Mouse (Mus musculus) midbrain, embryonic 15.5 days (tissue): ENCODE results near the gene Arhgap31. TPM values are rescaled to one million over a fixed set of nuclear protein-coding genes. Genes with fewer than 3 reads are reported as not detected.

Source experiments
- ATAC-seq: fragments of 200-750 bp; cut with Nextera tagmentation; replicated peaks from 2 replicates; pipeline ENCODE4 v1.8.0; 2017; ENCODE audit warnings: moderate TSS enrichment
- H3K27ac ChIP-seq: fragments of 300-500 bp; sonication (generic); 2 replicates; pipeline ENCODE4 v1.5.1; 2015; ENCODE audit warnings: mild to moderate bottlenecking, inconsistent platforms
- H3K27me3 ChIP-seq: fragments of 300-500 bp; sonication (generic); replicated peaks from 2 replicates; pipeline ENCODE4 v1.6.1; 2015; ENCODE audit warnings: inconsistent platforms
- H3K36me3 ChIP-seq: fragments of 300-500 bp; sonication (generic); replicated peaks from 2 replicates; pipeline ENCODE4 v1.6.1; 2015; ENCODE audit warnings: inconsistent platforms
- H3K4me1 ChIP-seq: fragments of 300-500 bp; sonication (generic); 2 replicates; pipeline ENCODE4 v1.6.1; 2015; ENCODE audit warnings: inconsistent platforms
- H3K4me2 ChIP-seq: fragments of 300-500 bp; sonication (generic); 2 replicates; pipeline ENCODE4 v1.6.1; 2015; ENCODE audit warnings: inconsistent platforms, mild to moderate bottlenecking, moderate library complexity
- H3K4me3 ChIP-seq: fragments of 300-500 bp; sonication (generic); 2 replicates; pipeline ENCODE4 v1.5.1; 2015; ENCODE audit warnings: mild to moderate bottlenecking, inconsistent platforms
- H3K9ac ChIP-seq: fragments of 300-500 bp; sonication (generic); 2 replicates; pipeline ENCODE4 v1.6.1; 2015; ENCODE audit warnings: mild to moderate bottlenecking, inconsistent platforms
- H3K9me3 ChIP-seq: fragments of 300-500 bp; sonication (generic); 2 replicates; pipeline ENCODE4 v1.6.1; 2016; ENCODE audit warnings: inconsistent platforms
- WGBS: fragments of 180-500 bp; shearing (Covaris S2); methylation state at CpG from one replicate; pipeline ENCODE4 v1.1.7; 2015; ENCODE audit warnings: mixed read lengths; 5-methylcytosine and 5-hydroxymethylcytosine counted together
- polyA plus RNA-seq: library from polyadenylated mRNA; unstranded; fragments of >200 nt; fragmentation: Nextera tagmentation; extraction: Ambion mirVana; gene quantifications from 2 replicates; pipeline ENCODE4 v1.2.1, GENCODE M21; 2015

Arhgap31 gene
- polyA plus RNA-seq, 1 experiment from 2014 or later = 5.8 TPM

- H3K27me3 ChIP-seq = no peaks in the 10 kb centered on the region
- WGBS = 81% methylated on average over 8 of the region's 8 CpGs
- H3K4me2 ChIP-seq = no peak overlapping the region
- H3K4me3 ChIP-seq = no peak overlapping the region
- H3K9me3 ChIP-seq = no peaks in the 10 kb centered on the region
- no peaks in the 10 kb centered on the region for H3K36me3 ChIP-seq
- H3K4me1 ChIP-seq = no peaks in the 10 kb centered on the region
- H3K9ac ChIP-seq = no peak overlapping the region
- ATAC-seq = no peak
- no peak overlapping the region for H3K27ac ChIP-seq
These were observed 77.2 kb downstream of the Arhgap31 start for GRCm38 (mm10) chr16:38635833-38636390.

- no peaks in the 10 kb centered on the region for H3K36me3 ChIP-seq
- H3K27me3 ChIP-seq = no peaks in the 10 kb centered on the region
- H3K9me3 ChIP-seq = no peaks in the 10 kb centered on the region
- no peak for ATAC-seq
- H3K9ac ChIP-seq = no peak overlapping the region
- no peak overlapping the region for H3K4me3 ChIP-seq
- H3K27ac ChIP-seq = no peak overlapping the region
- 64% methylated on average over 6 of the region's 6 CpGs for WGBS
- H3K4me2 ChIP-seq = no peak overlapping the region
- no peaks in the 10 kb centered on the region for H3K4me1 ChIP-seq
These were observed 80.9 kb downstream of the Arhgap31 start for GRCm38 (mm10) chr16:38632147-38632546.

GRCm38 (mm10) chr16:38625811-38626369, 87.2 kb downstream of the Arhgap31 start:
- WGBS = 88% methylated on average over 10 of the region's 10 CpGs
- Histone ChIP-seq H3K4me2 (no peak overlapping the region), H3K4me3 (no peak overlapping the region), H3K36me3 (no peaks in the 10 kb centered on the region), H3K27ac (no peak overlapping the region), H3K9ac (no peak overlapping the region), H3K27me3 (no peaks in the 10 kb centered on the region), H3K9me3 (no peaks in the 10 kb centered on the region), H3K4me1 (no peaks in the 10 kb centered on the region)
- ATAC-seq = no peak

- Histone ChIP-seq H3K9me3 (no peaks in the 10 kb centered on the region), H3K27ac (no peak overlapping the region), H3K9ac (no peak overlapping the region), H3K27me3 (no peaks in the 10 kb centered on the region), H3K36me3 (no peaks in the 10 kb centered on the region), H3K4me1 (no peaks in the 10 kb centered on the region), H3K4me3 (no peak overlapping the region), H3K4me2 (no peak overlapping the region)
- WGBS = 91% methylated on average over 7 of the region's 7 CpGs
- no peak for ATAC-seq
These were observed 87.7 kb downstream of the Arhgap31 start for GRCm38 (mm10) chr16:38625411-38625810.

GRCm38 (mm10) chr16:38624303-38624702, 88.8 kb downstream of the Arhgap31 start:
- Histone ChIP-seq H3K4me2 (no peak overlapping the region), H3K4me3 (no peak overlapping the region), H3K9ac (no peak overlapping the region), H3K36me3 (no peaks in the 10 kb centered on the region), H3K4me1 (no peaks in the 10 kb centered on the region), H3K27ac (no peak overlapping the region), H3K27me3 (no peaks in the 10 kb centered on the region), H3K9me3 (no peaks in the 10 kb centered on the region)
- ATAC-seq = no peak
- 72% methylated on average over 11 of the region's 11 CpGs for WGBS

- ATAC-seq = no peak
- H3K4me2 ChIP-seq = no peak overlapping the region
- H3K27ac ChIP-seq = no peak overlapping the region
- H3K36me3 ChIP-seq = no peaks in the 10 kb centered on the region
- H3K4me3 ChIP-seq = no peak overlapping the region
- H3K4me1 ChIP-seq = no peaks in the 10 kb centered on the region
- no peaks in the 10 kb centered on the region for H3K9me3 ChIP-seq
- H3K9ac ChIP-seq = no peak overlapping the region
- H3K27me3 ChIP-seq = no peaks in the 10 kb centered on the region
- 64% methylated on average over 2 of the region's 2 CpGs for WGBS
These were observed 90.8 kb downstream of the Arhgap31 start for GRCm38 (mm10) chr16:38622283-38622682.

- H3K27ac ChIP-seq = no peak overlapping the region
- H3K36me3 ChIP-seq = no peaks in the 10 kb centered on the region
- no peak for ATAC-seq
- WGBS = 95% methylated on average over 16 of the region's 16 CpGs
- H3K9ac ChIP-seq = no peak overlapping the region
- H3K27me3 ChIP-seq = no peaks in the 10 kb centered on the region
- H3K4me1 ChIP-seq = no peaks in the 10 kb centered on the region
- no peak overlapping the region for H3K4me3 ChIP-seq
- H3K4me2 ChIP-seq = no peak overlapping the region
- no peaks in the 10 kb centered on the region for H3K9me3 ChIP-seq
These were observed 92.2 kb downstream of the Arhgap31 start for GRCm38 (mm10) chr16:38620696-38621450.

GRCm38 (mm10) chr16:38619054-38619453, 94.0 kb downstream of the Arhgap31 start:
- no peaks in the 10 kb centered on the region for H3K9me3 ChIP-seq
- peak; percentile 70; the same call in 1 of the 2 replicates for ATAC-seq
- H3K36me3 ChIP-seq = no peaks in the 10 kb centered on the region
- H3K27ac ChIP-seq = no peak overlapping the region
- H3K27me3 ChIP-seq = no peaks in the 10 kb centered on the region
- no peak overlapping the region for H3K4me2 ChIP-seq
- 19% methylated on average over 6 of the region's 6 CpGs for WGBS
- no peak overlapping the region for H3K9ac ChIP-seq
- H3K4me1 ChIP-seq = no peaks in the 10 kb centered on the region
- no peak overlapping the region for H3K4me3 ChIP-seq

GRCm38 (mm10) chr16:38617977-38618376, 95.1 kb downstream of the Arhgap31 start:
- Histone ChIP-seq H3K4me2 (no peak overlapping the region), H3K27me3 (no peaks in the 10 kb centered on the region), H3K27ac (no peak overlapping the region), H3K9ac (no peak overlapping the region), H3K4me3 (no peak overlapping the region), H3K9me3 (no peaks in the 10 kb centered on the region), H3K36me3 (no peaks in the 10 kb centered on the region), H3K4me1 (no peaks in the 10 kb centered on the region)
- no peak for ATAC-seq
- 94% methylated on average over 13 of the region's 13 CpGs for WGBS

- Histone ChIP-seq H3K9me3 (no peaks in the 10 kb centered on the region), H3K27me3 (no peaks in the 10 kb centered on the region), H3K9ac (no peak overlapping the region), H3K27ac (no peak overlapping the region), H3K4me3 (no peak overlapping the region), H3K36me3 (no peaks in the 10 kb centered on the region), H3K4me1 (no peaks in the 10 kb centered on the region), H3K4me2 (no peak overlapping the region)
- ATAC-seq = no peak
- WGBS = 91% methylated on average over 6 of the region's 6 CpGs
These were observed 99.4 kb downstream of the Arhgap31 start for GRCm38 (mm10) chr16:38613646-38614045.

- Histone ChIP-seq H3K4me3 (no peak overlapping the region), H3K4me2 (no peak overlapping the region), H3K27ac (no peak overlapping the region), H3K9ac (no peak overlapping the region), H3K27me3 (no peaks in the 10 kb centered on the region), H3K4me1 (no peaks in the 10 kb centered on the region), H3K36me3 (no peaks in the 10 kb centered on the region), H3K9me3 (no peaks in the 10 kb centered on the region)
- 75% methylated on average over 5 of the region's 5 CpGs for WGBS
- no peak for ATAC-seq
These were observed 100.4 kb downstream of the Arhgap31 start for GRCm38 (mm10) chr16:38612646-38613045.

GRCm38 (mm10) chr16:38609092-38609491, 104.0 kb downstream of the Arhgap31 start:
- no peak overlapping the region for H3K9ac ChIP-seq
- 66% methylated on average over 18 of the region's 18 CpGs for WGBS
- no peaks in the 10 kb centered on the region for H3K27me3 ChIP-seq
- H3K4me1 ChIP-seq = no peaks in the 10 kb centered on the region
- H3K9me3 ChIP-seq = no peaks in the 10 kb centered on the region
- H3K4me3 ChIP-seq = no peak overlapping the region
- H3K4me2 ChIP-seq = no peak overlapping the region
- ATAC-seq = no peak
- H3K27ac ChIP-seq = no peak overlapping the region
- H3K36me3 ChIP-seq = no peaks in the 10 kb centered on the region

- Histone ChIP-seq H3K36me3 (no peaks in the 10 kb centered on the region), H3K4me2 (no peak overlapping the region), H3K9ac (no peak overlapping the region), H3K4me3 (no peak overlapping the region), H3K9me3 (no peaks in the 10 kb centered on the region), H3K27me3 (no peaks in the 10 kb centered on the region), H3K4me1 (no peaks in the 10 kb centered on the region), H3K27ac (no peak overlapping the region)
- WGBS = 82% methylated on average over 12 of the region's 12 CpGs
- ATAC-seq = no peak
These were observed 104.4 kb downstream of the Arhgap31 start for GRCm38 (mm10) chr16:38608687-38609086.
